Mouse (Mus musculus) kidney, adult 8-10 months (tissue): ENCODE measurements around the gene Trpm6.

Experiments used
- DNase-seq, 2 experiments: peaks; one replicate each; pipeline ENCODE4 v3.0.0; 2022

The Trpm6 gene

GRCm38 (mm10) chr19:18772888-18773488 lies 23.2 kb downstream of the Trpm6 start:
- DNase-seq: peak in 1 of 2 experiments; percentile 63

- DNase-seq: no peak
These were observed 24.3 kb downstream of the Trpm6 start for GRCm38 (mm10) chr19:18774085-18774484.

- no peak for DNase-seq
These were observed 49.9 kb downstream of the Trpm6 start for GRCm38 (mm10) chr19:18799646-18800045.

GRCm38 (mm10) chr19:18811264-18811663 lies 61.5 kb downstream of the Trpm6 start:
- no peak for DNase-seq

- peak; percentile 52 to 57 for DNase-seq
These were observed 65.4 kb downstream of the Trpm6 start for GRCm38 (mm10) chr19:18815170-18815569.

- no peak for DNase-seq
These were observed 67.6 kb downstream of the Trpm6 start for GRCm38 (mm10) chr19:18817425-18817824.

- no peak for DNase-seq
These were observed 78.8 kb downstream of the Trpm6 start for GRCm38 (mm10) chr19:18828601-18829000.

- no peak for DNase-seq
These were observed 81.4 kb downstream of the Trpm6 start for GRCm38 (mm10) chr19:18831196-18831595.

GRCm38 (mm10) chr19:18834971-18835370 lies 85.2 kb downstream of the Trpm6 start:
- peak; percentile 23 to 58 for DNase-seq

GRCm38 (mm10) chr19:18841789-18842562 lies 92.2 kb downstream of the Trpm6 start:
- DNase-seq: no peak

- no peak for DNase-seq
These were observed 92.8 kb downstream of the Trpm6 start for GRCm38 (mm10) chr19:18842626-18843025.

- no peak for DNase-seq
These were observed 96.6 kb downstream of the Trpm6 start for GRCm38 (mm10) chr19:18846336-18846735.

GRCm38 (mm10) chr19:18868311-18868710 lies 118.5 kb downstream of the Trpm6 start:
- DNase-seq: no peak

GRCm38 (mm10) chr19:18872792-18873569 lies 123.2 kb downstream of the Trpm6 start:
- no peak for DNase-seq

- no peak for DNase-seq
These were observed 124.2 kb downstream of the Trpm6 start for GRCm38 (mm10) chr19:18873709-18874644.

- DNase-seq: no peak
These were observed 129.5 kb downstream of the Trpm6 start for GRCm38 (mm10) chr19:18879264-18879663.

- DNase-seq: no peak
These were observed 131.4 kb downstream of the Trpm6 start for GRCm38 (mm10) chr19:18881162-18881561.

- peak in 1 of 2 experiments; percentile 13 for DNase-seq
These were observed 138.0 kb downstream of the Trpm6 start for GRCm38 (mm10) chr19:18887646-18888407.

- no peak for DNase-seq
These were observed 138.8 kb downstream of the Trpm6 start for GRCm38 (mm10) chr19:18888491-18889116.

- no peak for DNase-seq
These were observed 139.4 kb downstream of the Trpm6 start for GRCm38 (mm10) chr19:18889117-18889627.

- no peak for DNase-seq
These were observed 139.8 kb downstream of the Trpm6 start for GRCm38 (mm10) chr19:18889632-18890031.
